Mouse (Mus musculus) lung, adult 2 months (tissue): ENCODE results near the gene Fam89b. TPM values are rescaled to one million over a fixed set of nuclear protein-coding genes. Genes with fewer than 3 reads are reported as not detected.

ENCODE experiments used
- DNase-seq: peaks from one replicate; pipeline ENCODE4 v3.0.0; 2022
- H3K4me1 ChIP-seq: fragments of 200-500 bp; 2 replicates; pipeline ENCODE4 v1.6.1; 2011; ENCODE audit warnings: low read length; ENCODE audit not compliant: control insufficient read depth, insufficient read depth
- H3K4me3 ChIP-seq: fragments of 200-500 bp; replicated peaks from 2 replicates; pipeline ENCODE3; 2011; ENCODE audit warnings: low read depth, mild to moderate bottlenecking, control low read depth, low read length; ENCODE audit errors: extremely low read depth
- CTCF ChIP-seq: fragments of 200-500 bp; IDR thresholded peaks from 2 replicates; pipeline ENCODE4 v1.5.1; 2011; ENCODE audit warnings: mild to moderate bottlenecking, low read length, control low read depth; ENCODE audit not compliant: insufficient read depth
- POLR2A ChIP-seq: fragments of 200-500 bp; IDR thresholded peaks from 2 replicates; pipeline ENCODE4 v1.6.1; 2011; ENCODE audit warnings: low read depth, mild to moderate bottlenecking, control low read depth, low read length, borderline replicate concordance; ENCODE audit errors: extremely low read depth
- WGBS: fragments of 180-500 bp; shearing (Covaris S2); methylation state at CpG from one replicate; pipeline ENCODE4 v1.1.7; 2018; 5-methylcytosine and 5-hydroxymethylcytosine counted together
- polyA plus RNA-seq: library from polyadenylated mRNA; depleted of rRNA; stranded (reverse); fragments of >200 nt; gene quantifications from 2 replicates; pipeline ENCODE4 v1.2.3, GENCODE M21; 2012

The Fam89b gene
- polyA plus RNA-seq, 1 experiment = 234 TPM

GRCm38 (mm10) chr19:5725767-5726515, 3.5 kb downstream of the Fam89b start, which contains the start of gene Ehbp1l1:
Ehbp1l1 (minus strand) TSS chr19:5726317.
- TF ChIP-seq POLR2A (peak; percentile 41; the same call in 1 of the 2 replicates), CTCF (no peak)
- H3K4me1 ChIP-seq = peaks cover 31% of the 10 kb centered on the region
- peak; percentile 74 for DNase-seq
- H3K4me3 ChIP-seq = peak within 1 kb of the TSS; percentile 79
- WGBS = 2% methylated on average over 49 of the region's 49 CpGs

- no peak for DNase-seq
- Histone ChIP-seq H3K4me1 (peaks cover 29% of the 10 kb centered on the region), H3K4me3 (peak overlapping the region; percentile 79)
- 31% methylated on average over 12 of the region's 12 CpGs for WGBS
- TF ChIP-seq POLR2A (no peak), CTCF (no peak)
These were observed 4.3 kb downstream of the Fam89b start for GRCm38 (mm10) chr19:5725029-5725707.

- H3K4me3 ChIP-seq = peak overlapping the region; percentile 79
- peak; percentile 64; the same call in 1 of the 2 replicates for TF ChIP-seq POLR2A
- TF ChIP-seq CTCF = no peak
- peaks cover 29% of the 10 kb centered on the region for H3K4me1 ChIP-seq
- peak; percentile 68 for DNase-seq
- WGBS = 19% methylated on average over 7 of the region's 7 CpGs
These were observed 4.9 kb downstream of the Fam89b start for GRCm38 (mm10) chr19:5724549-5724941.

DNA sequence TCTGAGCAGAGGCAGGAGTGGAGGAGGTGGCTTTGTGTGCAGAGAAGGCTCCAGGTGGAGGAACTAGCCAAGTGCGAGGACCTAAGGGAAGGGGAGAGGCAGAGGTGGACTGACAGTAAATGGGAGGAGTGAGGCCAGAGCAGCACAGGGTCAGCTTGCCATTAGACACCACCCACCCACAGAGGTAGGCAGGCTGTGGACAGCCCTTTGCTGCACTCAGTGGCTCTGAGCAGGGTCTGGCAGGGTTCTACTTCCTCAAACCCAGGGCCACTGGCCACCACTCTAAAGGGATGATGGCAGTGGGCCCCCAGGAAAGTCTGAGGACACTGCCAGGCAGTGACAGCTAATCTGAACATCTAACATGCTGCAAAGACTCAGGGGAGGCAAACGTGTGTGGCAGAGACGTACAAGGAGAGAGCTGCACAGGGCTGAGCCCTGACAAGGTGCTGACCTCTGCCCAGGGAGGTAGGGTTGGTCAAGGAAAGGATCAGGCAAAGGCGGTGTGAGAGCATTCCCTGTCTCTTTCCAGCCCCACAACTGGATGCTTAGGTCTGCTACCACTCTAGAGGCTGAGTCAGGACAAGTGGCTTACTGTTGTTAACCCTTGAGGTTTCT, 5.4 kb downstream of the Fam89b start:
- TF ChIP-seq POLR2A (no peak), CTCF (no peak)
- Histone ChIP-seq H3K4me3 (peak overlapping the region; percentile 79), H3K4me1 (peaks cover 29% of the 10 kb centered on the region)
- 41% methylated on average over 4 of the region's 4 CpGs for WGBS
- DNase-seq = no peak

DNA sequence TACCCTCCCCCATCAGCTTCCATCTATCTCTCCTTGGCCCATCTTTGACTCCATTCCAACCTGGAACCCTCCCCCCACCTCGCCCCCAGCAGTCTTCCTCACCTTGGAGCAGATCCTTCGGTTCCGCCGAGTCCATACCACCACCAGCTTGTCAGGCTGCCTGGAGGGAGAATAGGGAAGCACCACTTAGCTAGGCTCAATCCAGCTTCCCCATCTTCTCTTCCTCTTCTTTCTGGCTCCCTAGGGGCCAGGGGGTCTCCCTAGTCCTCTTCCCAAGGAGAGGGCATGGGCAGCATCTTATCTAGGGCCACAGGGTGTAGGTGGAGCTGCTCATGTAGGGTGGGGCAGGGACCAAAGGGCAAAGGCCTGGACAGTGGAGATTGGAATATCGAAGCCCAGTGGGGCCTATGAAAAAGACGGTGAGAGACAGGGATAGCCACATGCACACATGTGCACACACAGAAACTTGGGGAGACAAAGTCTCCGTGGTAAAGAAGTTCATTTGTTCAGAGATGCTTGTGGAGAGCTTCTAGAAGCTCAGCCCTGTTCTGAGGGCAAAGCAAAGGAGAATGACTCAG, 6.5 kb downstream of the Fam89b start:
- Histone ChIP-seq H3K4me1 (peaks cover 22% of the 10 kb centered on the region), H3K4me3 (no peak overlapping the region)
- DNase-seq = no peak
- 88% methylated on average over 7 of the region's 7 CpGs for WGBS
- TF ChIP-seq CTCF (no peak), POLR2A (no peak)

- 89% methylated on average over 6 of the region's 6 CpGs for WGBS
- TF ChIP-seq CTCF (no peak), POLR2A (no peak)
- Histone ChIP-seq H3K4me1 (peaks cover 15% of the 10 kb centered on the region), H3K4me3 (no peak overlapping the region)
- DNase-seq = no peak
These were observed 8.2 kb downstream of the Fam89b start for GRCm38 (mm10) chr19:5721233-5721632.

DNA sequence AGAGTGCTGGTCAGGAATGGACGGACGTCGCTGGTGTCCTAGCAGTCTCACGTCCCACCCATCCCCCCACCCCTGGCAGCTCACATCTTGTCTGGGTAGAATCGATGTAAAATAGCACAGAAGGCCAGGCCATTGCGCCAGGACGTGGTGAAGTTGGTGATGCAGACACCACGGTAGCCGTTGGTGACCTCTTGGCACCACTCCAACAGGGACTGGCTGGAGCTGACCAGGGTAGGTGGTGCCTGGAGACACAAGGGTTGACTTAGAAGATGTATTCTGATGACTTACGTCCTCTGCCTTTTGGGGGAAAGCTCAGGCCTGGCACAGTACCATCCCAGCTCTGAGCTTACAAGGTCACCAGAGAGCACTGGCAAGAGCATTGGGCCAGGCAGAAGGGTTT, 12.5 kb downstream of the Fam89b start:
- 49% methylated on average over 10 of the region's 10 CpGs for WGBS
- H3K4me1 ChIP-seq = peaks cover 8% of the 10 kb centered on the region
- TF ChIP-seq POLR2A (0 out of 2 replicates have a peak, but pooled peaks have one; percentile 6), CTCF (no peak)
- no peak for DNase-seq
- no peak overlapping the region for H3K4me3 ChIP-seq

- 51% methylated on average over 43 of the region's 43 CpGs for WGBS
- peak; percentile 56 for DNase-seq
- peak; percentile 26; the same call in 1 of the 2 replicates for TF ChIP-seq CTCF
- no peak for TF ChIP-seq POLR2A
These were observed 13.4 kb downstream of the Fam89b start for GRCm38 (mm10) chr19:5715793-5716688.

More at GRCm38 (mm10) chr19:5715793-5716688, 13.4 kb downstream of the Fam89b start:
- H3K4me1 ChIP-seq = peaks cover 10% of the 10 kb centered on the region
- no peak overlapping the region for H3K4me3 ChIP-seq
